Mouse (Mus musculus): Measurements from ENCODE around the gene Plxna4. TPM values are rescaled to one million over a fixed set of nuclear protein-coding genes. Genes with fewer than 3 reads are reported as not detected.

Plxna4 gene
- total RNA-seq (2021), result 1 to 10 TPM; 2.1 to 2.6 TPM
- long read RNA-seq, experiment 1, result 0 reads
- long read RNA-seq, experiment 2, result 0 reads

- peak; percentile 60 for DNase-seq (ENCODE audit: low spot score)
Measured at GRCm38 (mm10) chr6:32588056-32588671, at the start of gene Plxna4. TSS of gene Plxna4 (minus strand) at chr6:32588192.

GRCm38 (mm10) chr6:32637568-32638183 is 49.7 kb upstream of the Plxna4 start:
- no peak for DNase-seq (ENCODE audit: low spot score)

- no peak for DNase-seq (ENCODE audit: low spot score)
Measured at GRCm38 (mm10) chr6:32610712-32611111, 22.7 kb upstream of the Plxna4 start.

GRCm38 (mm10) chr6:32606787-32607186 is 18.8 kb upstream of the Plxna4 start:
- no peak for DNase-seq (ENCODE audit: low spot score)

- DNase-seq (ENCODE audit: low spot score), result no peak
Measured at GRCm38 (mm10) chr6:32605581-32605980, 17.6 kb upstream of the Plxna4 start.

- DNase-seq (ENCODE audit: low spot score), result no peak
Measured at GRCm38 (mm10) chr6:32604901-32605300, 16.9 kb upstream of the Plxna4 start.

GRCm38 (mm10) chr6:32602130-32602529 is 14.1 kb upstream of the Plxna4 start:
- DNase-seq (ENCODE audit: low spot score), result no peak

GRCm38 (mm10) chr6:32601306-32601705 is 13.3 kb upstream of the Plxna4 start:
- no peak for DNase-seq (ENCODE audit: low spot score)

- no peak for DNase-seq (ENCODE audit: low spot score)
Measured at GRCm38 (mm10) chr6:32595591-32595990, 7.6 kb upstream of the Plxna4 start.

- DNase-seq (ENCODE audit: low spot score), result peak; percentile 75
Measured at GRCm38 (mm10) chr6:32590979-32591758, 3.2 kb upstream of the Plxna4 start.

GRCm38 (mm10) chr6:32589632-32590031 is 1.6 kb upstream of the Plxna4 start:
- no peak for DNase-seq (ENCODE audit: low spot score)

- peak; percentile 11 for DNase-seq (ENCODE audit: low spot score)
Measured at GRCm38 (mm10) chr6:32587136-32588009, 619 bp downstream of the Plxna4 start.

- no peak for DNase-seq (ENCODE audit: low spot score)
Measured at GRCm38 (mm10) chr6:32586821-32587135, 1.2 kb downstream of the Plxna4 start.

- peak; percentile 7 for DNase-seq (ENCODE audit: low spot score)
Measured at GRCm38 (mm10) chr6:32586390-32586789, 1.6 kb downstream of the Plxna4 start.

- no peak for DNase-seq (ENCODE audit: low spot score)
Measured at GRCm38 (mm10) chr6:32585211-32585610, 2.8 kb downstream of the Plxna4 start.

- DNase-seq (ENCODE audit: low spot score), result no peak
Measured at GRCm38 (mm10) chr6:32584243-32584880, 3.6 kb downstream of the Plxna4 start.

- no peak for DNase-seq (ENCODE audit: low spot score)
Measured at GRCm38 (mm10) chr6:32583582-32583981, 4.4 kb downstream of the Plxna4 start.

GRCm38 (mm10) chr6:32571485-32571884 is 16.5 kb downstream of the Plxna4 start:
- no peak for DNase-seq (ENCODE audit: low spot score)

GRCm38 (mm10) chr6:32570445-32570844 is 17.5 kb downstream of the Plxna4 start:
- no peak for DNase-seq (ENCODE audit: low spot score)

GRCm38 (mm10) chr6:32569919-32570318 is 18.1 kb downstream of the Plxna4 start:
- DNase-seq (ENCODE audit: low spot score), result no peak

- no peak for DNase-seq (ENCODE audit: low spot score)
Measured at GRCm38 (mm10) chr6:32546915-32547314, 41.1 kb downstream of the Plxna4 start.
